ENCODE assay signal across 24 mouse cellular contexts in the genomic region with DNA sequence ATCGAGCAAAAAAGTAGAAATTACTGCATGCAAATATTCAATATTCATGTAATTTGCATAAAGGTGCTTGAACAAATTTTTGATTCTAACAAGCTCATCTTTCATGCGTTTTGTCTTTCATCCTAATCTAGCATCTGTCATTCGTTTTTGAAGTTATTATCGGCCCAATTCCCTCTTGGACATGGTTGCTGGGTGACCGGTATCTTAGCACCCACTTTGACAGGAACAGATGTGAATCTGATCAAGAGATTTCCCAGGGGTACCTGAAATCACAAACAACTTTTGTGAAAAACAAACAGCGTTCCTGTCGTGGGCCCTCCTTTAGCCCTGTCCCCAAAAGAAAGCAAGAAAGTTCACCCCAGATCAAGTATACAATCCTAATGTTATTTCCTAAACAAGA. TPM values are rescaled to one million over a fixed set of nuclear protein-coding genes. Genes with fewer than 3 reads are reported as not detected.
DNase-seq lines count a peak whose midpoint lies in the region; ATAC-seq lines count a peak whose summit lies in the region.
"Had no signal": no experiment of that assay in that cellular context is flagged by ENCODE, and none has a peak within 500 bp of the region (broad histone marks: within the 10 kb centered on the region; RNA-seq: fewer than 3 reads in every experiment).

No protein-coding gene starts in this region.

- H3K4me3 ChIP-seq in midbrain, embryonic 12.5 days, result no peak overlapping the region
- H3K4me3 ChIP-seq in midbrain, embryonic 15.5 days, result no peak overlapping the region
- H3K4me3 ChIP-seq in neural tube, embryonic 12.5 days, result no peak overlapping the region
- H3K4me3 ChIP-seq: embryonic facial prominence, embryonic 15.5 days; erythroblast, embryonic 14.5 days; forebrain, embryonic 10.5 days; heart, embryonic 10.5 days had no signal

- H3K36me3 ChIP-seq in midbrain, embryonic 12.5 days, result no peaks in the 10 kb centered on the region
- H3K36me3 ChIP-seq in midbrain, embryonic 15.5 days (replicated peaks), result no peaks in the 10 kb centered on the region
- no peaks in the 10 kb centered on the region for H3K36me3 ChIP-seq in neural tube, embryonic 12.5 days
- H3K36me3 ChIP-seq: embryonic facial prominence, embryonic 15.5 days; G1E; heart, embryonic 10.5 days had no signal

- no peaks in the 10 kb centered on the region for H3K27me3 ChIP-seq in midbrain, embryonic 12.5 days
- no peaks in the 10 kb centered on the region for H3K27me3 ChIP-seq in midbrain, embryonic 15.5 days (replicated peaks)
- H3K27me3 ChIP-seq in neural tube, embryonic 12.5 days (replicated peaks), result no peaks in the 10 kb centered on the region
- H3K27me3 ChIP-seq: embryonic facial prominence, embryonic 15.5 days had no signal

- peaks cover 20% of the 10 kb centered on the region for H3K4me1 ChIP-seq in midbrain, embryonic 12.5 days
- H3K4me1 ChIP-seq in midbrain, embryonic 15.5 days, result peaks cover 18% of the 10 kb centered on the region
- H3K4me1 ChIP-seq in neural tube, embryonic 12.5 days, result peaks cover 10% of the 10 kb centered on the region
- H3K4me1 ChIP-seq: embryonic facial prominence, embryonic 15.5 days had no signal

- 25% methylated on average over 7 of the region's 7 CpGs for WGBS in midbrain, embryonic 12.5 days
- 18% methylated on average over 7 of the region's 7 CpGs for WGBS in midbrain, embryonic 15.5 days
- 36% methylated on average over 7 of the region's 7 CpGs for WGBS in neural tube, embryonic 12.5 days

- H3K27ac ChIP-seq in midbrain, embryonic 12.5 days (replicated peaks), result 0 out of 2 replicates have a peak overlapping the region, but pooled peaks have one; percentile 30
- H3K27ac ChIP-seq in midbrain, embryonic 15.5 days, result no peak overlapping the region
- H3K27ac ChIP-seq in neural tube, embryonic 12.5 days, result no peak overlapping the region
- H3K27ac ChIP-seq: embryonic facial prominence, embryonic 15.5 days; forebrain, embryonic 10.5 days; heart, embryonic 10.5 days had no signal

- H3K9me3 ChIP-seq in midbrain, embryonic 12.5 days, result no peaks in the 10 kb centered on the region
- H3K9me3 ChIP-seq in midbrain, embryonic 15.5 days, result no peaks in the 10 kb centered on the region
- H3K9me3 ChIP-seq in neural tube, embryonic 12.5 days, result no peaks in the 10 kb centered on the region
- H3K9me3 ChIP-seq: embryonic facial prominence, embryonic 15.5 days; forebrain, embryonic 10.5 days; heart, embryonic 10.5 days had no signal

- DNase-seq in embryo, embryonic 10.5 days (ENCODE audit: low spot score), result peak; percentile 48
- no peak for DNase-seq in embryo, embryonic 9.5 days (ENCODE audit: extremely low spot score)
- no peak for DNase-seq in neural tube, embryonic 10.5 days (ENCODE audit: extremely low spot score, low spot score)
- DNase-seq in layer of hippocampus, adult 9-11 months, result no peak
- DNase-seq in Muller cell, postnatal 12 days (ENCODE audit: inconsistent ontology term), result no peak
- DNase-seq: adrenal gland, postnatal 10 days; B cell, adult 2 months; cerebellum, adult 11-12 months; cerebellum, adult 9-10 months; cerebellum, postnatal 25 days; gastrocnemius, postnatal 10 days; heart, adult 18-20 months; heart, postnatal 10 days; heart, postnatal 4 days had no signal

- no peak overlapping the region for H3K9ac ChIP-seq in midbrain, embryonic 12.5 days (replicated peaks)
- no peak overlapping the region for H3K9ac ChIP-seq in midbrain, embryonic 15.5 days
- no peak overlapping the region for H3K9ac ChIP-seq in neural tube, embryonic 12.5 days
- H3K9ac ChIP-seq: embryonic facial prominence, embryonic 15.5 days had no signal

- 0 out of 2 replicates have a peak overlapping the region, but pooled peaks have one; percentile 15 for H3K4me2 ChIP-seq in midbrain, embryonic 12.5 days (replicated peaks)
- no peak overlapping the region for H3K4me2 ChIP-seq in midbrain, embryonic 15.5 days
- H3K4me2 ChIP-seq in neural tube, embryonic 12.5 days (replicated peaks), result no peak overlapping the region
- H3K4me2 ChIP-seq: embryonic facial prominence, embryonic 15.5 days had no signal

- ATAC-seq in midbrain, embryonic 12.5 days (ENCODE audit: low FRiP score, low read depth), result no peak
- ATAC-seq in midbrain, embryonic 15.5 days (replicated peaks), result no peak; the same call in 1 of the 2 replicates
- 0 out of 2 replicates have a peak, but pooled peaks have one; percentile 26 for ATAC-seq in neural tube, embryonic 12.5 days (ENCODE audit: low FRiP score, low read depth)
- ATAC-seq: CD4-positive, CD25-positive, alpha-beta regulatory T cell, adult 4 months; forebrain, embryonic 16.5 days had no signal

RNA-seq across cellular contexts. Expression of gene Dach1, which starts 12.8 kb away (rescaled TPM):
- polyA plus RNA-seq in midbrain, embryonic 12.5 days (2016; fragmentation: Nextera tagmentation; extraction: Ambion mirVana), result 24.4 and 24.9 TPM in 2 replicates
- polyA plus RNA-seq in midbrain, embryonic 15.5 days (2015; fragmentation: Nextera tagmentation; extraction: Ambion mirVana), result 8.9 and 9.4 TPM in 2 replicates
- 20.4 and 22.0 TPM in 2 replicates for polyA plus RNA-seq in neural tube, embryonic 12.5 days (2016; fragmentation: Nextera tagmentation; extraction: Ambion mirVana)
- polyA plus RNA-seq: CD4-positive, CD25-positive, alpha-beta regulatory T cell, adult 4 months; erythroblast, embryonic 14.5 days; G1E had no signal
